Mouse (Mus musculus): ENCODE data around the gene Tanc1. TPM values are rescaled to one million over a fixed set of nuclear protein-coding genes. Genes with fewer than 3 reads are reported as not detected.

Tanc1 gene
- total and polyA plus RNA-seq, 3 experiments = 0.03 to 6.9 (median 0.49) TPM

DNA sequence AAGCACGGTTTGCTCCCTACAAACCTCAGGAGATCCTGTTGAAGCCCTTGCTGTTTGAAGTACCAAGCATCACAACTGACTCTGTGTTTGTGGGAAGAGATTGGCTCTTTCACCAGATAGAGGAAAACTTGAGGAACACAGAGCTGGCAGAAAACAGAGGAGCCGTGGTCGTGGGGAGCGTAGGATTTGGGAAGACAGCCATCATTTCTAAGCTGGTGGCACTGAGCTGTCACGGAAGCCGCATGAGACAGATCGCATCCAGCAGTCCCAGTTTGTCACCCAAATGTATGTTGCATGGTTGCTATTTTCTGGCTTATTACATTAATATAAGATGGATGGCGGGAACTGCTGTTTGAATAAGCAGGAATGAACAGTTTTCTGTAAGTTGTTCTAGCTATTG is 179.8 kb downstream of the Tanc1 start:
- Histone ChIP-seq H3K4me1 (ENCODE audit: insufficient read depth, low read depth, low read length) (no peaks in the 10 kb centered on the region), H3K4me3 (ENCODE audit: low read depth, low read length) (no peak overlapping the region), H3K27me3 (ENCODE audit: insufficient read depth, low read length) (no peaks in the 10 kb centered on the region), H3K9me3 (replicated peaks) (no peaks in the 10 kb centered on the region), H3K36me3 (replicated peaks) (no peaks in the 10 kb centered on the region)
- TF ChIP-seq GATA2 (IDR thresholded peaks at IDR 0.05; ENCODE audit: borderline replicate concordance, low read depth, low read length) (no peak), POLR2AphosphoS5 (IDR thresholded peaks at IDR 0.05; ENCODE audit: insufficient replicate concordance, low read depth, low read length) (no peak), CTCF (IDR thresholded peaks at IDR 0.05; ENCODE audit: low read depth, low read length) (no peak), TAL1 (conservative IDR thresholded peaks at IDR 0.05; ENCODE audit: low read depth, low read length) (no peak), GATA1 (IDR thresholded peaks at IDR 0.05; ENCODE audit: borderline replicate concordance, low read length) (no peak)
- ATAC-seq (ENCODE audit: extremely low read depth, insufficient number of reproducible peaks, low FRiP score, poor library complexity, severe bottlenecking) (no peak), DNase-seq (ENCODE audit: low spot score) (no peak)

- H3K27me3 ChIP-seq (ENCODE audit: insufficient read depth, low read length) = no peaks in the 10 kb centered on the region
- no peak for ATAC-seq (ENCODE audit: extremely low read depth, insufficient number of reproducible peaks, low FRiP score, poor library complexity, severe bottlenecking)
- no peaks in the 10 kb centered on the region for H3K36me3 ChIP-seq (replicated peaks)
These were observed 181.5 kb downstream of the Tanc1 start for GRCm38 (mm10) chr2:59793337-59793736.

DNA sequence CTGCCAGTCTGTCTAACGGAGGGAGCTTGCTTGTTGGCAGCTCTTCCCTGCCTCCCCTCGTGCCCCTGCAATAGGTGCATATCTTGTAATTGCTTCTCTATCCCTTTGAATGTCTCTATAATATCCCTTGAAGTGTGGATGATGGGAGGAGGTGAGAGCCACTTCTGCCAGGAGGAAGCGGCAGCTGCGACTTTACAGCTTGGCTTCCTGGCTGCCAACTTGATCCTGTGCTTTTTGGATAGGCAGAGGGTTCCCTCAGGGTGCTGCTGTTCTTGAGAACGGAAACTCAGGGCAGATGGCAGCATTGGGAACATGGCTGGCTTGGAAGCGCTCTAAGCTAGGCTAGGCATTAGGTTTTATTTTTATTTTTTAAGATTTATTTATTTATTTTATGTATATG is 183.0 kb downstream of the Tanc1 start:
- H3K9me3 ChIP-seq (replicated peaks) = no peaks in the 10 kb centered on the region
- H3K27me3 ChIP-seq (ENCODE audit: insufficient read depth, low read length) = no peaks in the 10 kb centered on the region
- H3K4me1 ChIP-seq (ENCODE audit: insufficient read depth, low read depth, low read length) = no peaks in the 10 kb centered on the region
- no peaks in the 10 kb centered on the region for H3K36me3 ChIP-seq (replicated peaks)
- H3K4me3 ChIP-seq (ENCODE audit: low read depth, low read length) = no peak overlapping the region
- ATAC-seq (ENCODE audit: extremely low read depth, insufficient number of reproducible peaks, low FRiP score, poor library complexity, severe bottlenecking) = no peak
- TF ChIP-seq CTCF (IDR thresholded peaks at IDR 0.05; ENCODE audit: low read depth, low read length) (no peak), POLR2AphosphoS5 (IDR thresholded peaks at IDR 0.05; ENCODE audit: insufficient replicate concordance, low read depth, low read length) (no peak), TAL1 (conservative IDR thresholded peaks at IDR 0.05; ENCODE audit: low read depth, low read length) (no peak), GATA2 (IDR thresholded peaks at IDR 0.05; ENCODE audit: borderline replicate concordance, low read depth, low read length) (no peak)
- DNase-seq (ENCODE audit: low spot score) = no peak

More at GRCm38 (mm10) chr2:59793337-59793736, 181.5 kb downstream of the Tanc1 start:
- Histone ChIP-seq H3K4me3 (ENCODE audit: low read depth, low read length) (no peak overlapping the region), H3K4me1 (ENCODE audit: insufficient read depth, low read depth, low read length) (no peaks in the 10 kb centered on the region), H3K9me3 (replicated peaks) (no peaks in the 10 kb centered on the region)
- TF ChIP-seq POLR2AphosphoS5 (IDR thresholded peaks at IDR 0.05; ENCODE audit: insufficient replicate concordance, low read depth, low read length) = no peak
- no peak for TF ChIP-seq GATA1 (IDR thresholded peaks at IDR 0.05; ENCODE audit: borderline replicate concordance, low read length)
- no peak for TF ChIP-seq GATA2 (IDR thresholded peaks at IDR 0.05; ENCODE audit: borderline replicate concordance, low read depth, low read length)
- TF ChIP-seq CTCF (IDR thresholded peaks at IDR 0.05; ENCODE audit: low read depth, low read length) = no peak
- TF ChIP-seq TAL1 (conservative IDR thresholded peaks at IDR 0.05; ENCODE audit: low read depth, low read length) = no peak
- no peak for DNase-seq (ENCODE audit: low spot score)

- ATAC-seq (ENCODE audit: extremely low read depth, insufficient number of reproducible peaks, low FRiP score, poor library complexity, severe bottlenecking) (no peak), DNase-seq (ENCODE audit: low spot score) (no peak)
- peaks cover 7% of the 10 kb centered on the region; the same call in 1 of the 2 replicates for H3K27me3 ChIP-seq (ENCODE audit: insufficient read depth, low read length)
- H3K4me3 ChIP-seq (ENCODE audit: low read depth, low read length) = no peak overlapping the region
- H3K9me3 ChIP-seq (replicated peaks) = no peaks in the 10 kb centered on the region
- H3K36me3 ChIP-seq (replicated peaks) = no peaks in the 10 kb centered on the region
- TF ChIP-seq TAL1 (conservative IDR thresholded peaks at IDR 0.05; ENCODE audit: low read depth, low read length) (no peak), GATA1 (IDR thresholded peaks at IDR 0.05; ENCODE audit: borderline replicate concordance, low read length) (no peak), GATA2 (IDR thresholded peaks at IDR 0.05; ENCODE audit: borderline replicate concordance, low read depth, low read length) (no peak), POLR2AphosphoS5 (IDR thresholded peaks at IDR 0.05; ENCODE audit: insufficient replicate concordance, low read depth, low read length) (no peak), CTCF (IDR thresholded peaks at IDR 0.05; ENCODE audit: low read depth, low read length) (no peak)
- peaks cover 4% of the 10 kb centered on the region for H3K4me1 ChIP-seq (ENCODE audit: insufficient read depth, low read depth, low read length)
These were observed 187.2 kb downstream of the Tanc1 start for GRCm38 (mm10) chr2:59798934-59799532.

DNA sequence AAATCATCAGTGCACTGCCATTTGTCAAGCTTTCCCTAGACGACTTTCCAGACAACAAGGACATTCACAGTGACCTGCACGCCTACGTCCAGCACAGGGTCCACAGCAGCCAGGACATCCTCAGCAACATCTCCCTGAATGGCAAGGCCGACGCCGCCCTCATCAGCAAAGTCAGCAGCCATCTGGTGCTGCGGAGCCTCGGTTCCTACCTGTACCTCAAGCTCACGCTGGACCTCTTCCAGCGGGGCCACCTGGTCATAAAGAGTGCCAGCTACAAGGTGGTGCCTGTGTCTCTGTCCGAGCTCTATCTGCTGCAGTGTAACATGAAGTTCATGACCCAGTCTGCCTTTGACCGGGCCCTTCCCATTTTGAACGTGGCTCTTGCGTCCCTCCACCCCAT is 187.7 kb downstream of the Tanc1 start:
- Histone ChIP-seq H3K4me1 (ENCODE audit: insufficient read depth, low read depth, low read length) (peaks cover 4% of the 10 kb centered on the region), H3K27me3 (ENCODE audit: insufficient read depth, low read length) (peaks cover 7% of the 10 kb centered on the region; the same call in 1 of the 2 replicates), H3K36me3 (replicated peaks) (no peaks in the 10 kb centered on the region), H3K9me3 (replicated peaks) (no peaks in the 10 kb centered on the region), H3K4me3 (ENCODE audit: low read depth, low read length) (no peak overlapping the region)
- DNase-seq (ENCODE audit: low spot score) (no peak), ATAC-seq (ENCODE audit: extremely low read depth, insufficient number of reproducible peaks, low FRiP score, poor library complexity, severe bottlenecking) (no peak)
- TF ChIP-seq POLR2AphosphoS5 (IDR thresholded peaks at IDR 0.05; ENCODE audit: insufficient replicate concordance, low read depth, low read length) (no peak), GATA1 (IDR thresholded peaks at IDR 0.05; ENCODE audit: borderline replicate concordance, low read length) (no peak), GATA2 (IDR thresholded peaks at IDR 0.05; ENCODE audit: borderline replicate concordance, low read depth, low read length) (no peak), TAL1 (conservative IDR thresholded peaks at IDR 0.05; ENCODE audit: low read depth, low read length) (no peak), CTCF (IDR thresholded peaks at IDR 0.05; ENCODE audit: low read depth, low read length) (no peak)

GRCm38 (mm10) chr2:59800481-59801266 is 188.8 kb downstream of the Tanc1 start:
- no peaks in the 10 kb centered on the region for H3K36me3 ChIP-seq (replicated peaks)
- no peak overlapping the region for H3K4me3 ChIP-seq (ENCODE audit: low read depth, low read length)
- DNase-seq (ENCODE audit: low spot score) (no peak), ATAC-seq (ENCODE audit: extremely low read depth, insufficient number of reproducible peaks, low FRiP score, poor library complexity, severe bottlenecking) (peak; percentile 54)
- TF ChIP-seq GATA1 (IDR thresholded peaks at IDR 0.05; ENCODE audit: borderline replicate concordance, low read length) (no peak), CTCF (IDR thresholded peaks at IDR 0.05; ENCODE audit: low read depth, low read length) (no peak), GATA2 (IDR thresholded peaks at IDR 0.05; ENCODE audit: borderline replicate concordance, low read depth, low read length) (no peak), POLR2AphosphoS5 (IDR thresholded peaks at IDR 0.05; ENCODE audit: insufficient replicate concordance, low read depth, low read length) (no peak), TAL1 (conservative IDR thresholded peaks at IDR 0.05; ENCODE audit: low read depth, low read length) (no peak)
- H3K27me3 ChIP-seq (ENCODE audit: insufficient read depth, low read length) = peaks cover 9% of the 10 kb centered on the region
- H3K4me1 ChIP-seq (ENCODE audit: insufficient read depth, low read depth, low read length) = peaks cover 4% of the 10 kb centered on the region
- H3K9me3 ChIP-seq (replicated peaks) = no peaks in the 10 kb centered on the region

Measured in G1E (cell line).